Mouse (Mus musculus): ENCODE measurements at regions not wholly inside any gene's neighbourhood (a gene's known extent, or its start where the extent isn't known, plus 50 kb on each side); places are given as distances from the start of the nearest gene placed in this dataset.

GRCm38 (mm10) chr12:8099821-8100220 lies 108.1 kb upstream of the Ldah start:
- intact Hi-C loops (cut with DNase I) = no loop called here
- DNase-seq = peak; percentile 19
- no peak for TF ChIP-seq CTCF (IDR thresholded peaks at IDR 0.05)
- H3K4me3 ChIP-seq = no peak overlapping the region
- no peak overlapping the region for H3K27ac ChIP-seq

GRCm38 (mm10) chr12:8101837-8102236 lies 106.1 kb upstream of the Ldah start:
- DNase-seq = no peak
- TF ChIP-seq CTCF (IDR thresholded peaks at IDR 0.05) = no peak
- H3K4me3 ChIP-seq = no peak overlapping the region
- intact Hi-C loops (cut with DNase I) = no loop called here
- no peak overlapping the region for H3K27ac ChIP-seq

GRCm38 (mm10) chr12:8103259-8103658 lies 104.6 kb upstream of the Ldah start:
- DNase-seq = no peak
- H3K4me3 ChIP-seq = no peak overlapping the region
- intact Hi-C loops (cut with DNase I) = no loop called here
- H3K27ac ChIP-seq = no peak overlapping the region
- no peak for TF ChIP-seq CTCF (IDR thresholded peaks at IDR 0.05)

GRCm38 (mm10) chr12:8107137-8107536 lies 100.8 kb upstream of the Ldah start:
- intact Hi-C loops (cut with DNase I) = no loop called here
- no peak overlapping the region for H3K27ac ChIP-seq
- DNase-seq = no peak
- TF ChIP-seq CTCF (IDR thresholded peaks at IDR 0.05) = no peak
- H3K4me3 ChIP-seq = no peak overlapping the region

- TF ChIP-seq CTCF (IDR thresholded peaks at IDR 0.05) = no peak
- intact Hi-C loops (cut with DNase I) = no loop called here
- no peak for DNase-seq
- no peak overlapping the region for H3K27ac ChIP-seq
- H3K4me3 ChIP-seq = no peak overlapping the region
Observed at GRCm38 (mm10) chr12:8109203-8109770, 98.6 kb upstream of the Ldah start.

GRCm38 (mm10) chr12:8109876-8110275 lies 98.0 kb upstream of the Ldah start:
- no peak overlapping the region for H3K27ac ChIP-seq
- no peak overlapping the region for H3K4me3 ChIP-seq
- no peak for DNase-seq
- intact Hi-C loops (cut with DNase I) = no loop called here
- no peak for TF ChIP-seq CTCF (IDR thresholded peaks at IDR 0.05)

GRCm38 (mm10) chr12:8110297-8110696 lies 97.6 kb upstream of the Ldah start:
- no peak overlapping the region for H3K4me3 ChIP-seq
- intact Hi-C loops (cut with DNase I) = no loop called here
- DNase-seq = no peak
- no peak overlapping the region for H3K27ac ChIP-seq
- no peak for TF ChIP-seq CTCF (IDR thresholded peaks at IDR 0.05)

GRCm38 (mm10) chr12:8111484-8111883 lies 96.4 kb upstream of the Ldah start:
- DNase-seq = no peak
- Histone ChIP-seq H3K4me3 (no peak overlapping the region), H3K27ac (no peak overlapping the region)
- intact Hi-C loops (cut with DNase I) = no loop called here
- TF ChIP-seq CTCF (IDR thresholded peaks at IDR 0.05) = no peak

- Histone ChIP-seq H3K27ac (no peak overlapping the region), H3K4me3 (no peak overlapping the region)
- DNase-seq = no peak
- no peak for TF ChIP-seq CTCF (IDR thresholded peaks at IDR 0.05)
- intact Hi-C loops (cut with DNase I) = no loop called here
Observed at GRCm38 (mm10) chr12:8155566-8155965, 52.3 kb upstream of the Ldah start.

Data from gastrocnemius, adult 2 months (tissue).